Mouse (Mus musculus) E14TG2a.4 (cell line): Measurements from ENCODE around the gene Lrrc49.

ENCODE experiments used
- CTCF ChIP-seq: conservative IDR thresholded peaks from 2 replicates; pipeline ENCODE4 v1.5.1; 2014; ENCODE audit warnings: low read length
- NANOG ChIP-seq: IDR thresholded peaks from 2 replicates; pipeline ENCODE4 v1.6.1; 2014; ENCODE audit warnings: borderline replicate concordance, low read length, mixed read lengths
- POU5F1 ChIP-seq: IDR thresholded peaks from 2 replicates; pipeline ENCODE4 v1.6.1; 2014; ENCODE audit warnings: low read length, borderline replicate concordance

DNA sequence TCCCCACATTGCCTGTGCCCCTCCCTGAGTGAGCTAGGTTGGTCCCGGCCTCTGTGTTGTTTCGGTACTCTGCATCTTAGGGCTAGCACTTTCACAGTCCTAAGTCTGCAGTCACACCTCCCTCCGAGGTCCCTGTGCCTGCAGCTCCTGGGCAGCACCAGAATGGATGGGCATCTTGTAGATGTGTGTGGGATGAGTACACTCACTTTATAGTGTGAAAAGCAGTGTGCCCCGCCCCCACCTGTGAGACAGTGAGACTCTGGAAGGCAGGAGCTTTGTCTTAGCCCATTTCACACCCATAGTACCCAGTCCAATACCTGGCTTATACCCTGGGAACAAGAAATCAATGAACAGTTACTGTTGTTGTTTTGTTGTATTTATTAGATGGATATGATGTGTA is 27.3 kb upstream of the Lrrc49 start:
- TF ChIP-seq CTCF (no peak), POU5F1 (no peak), NANOG (no peak)
